Mouse (Mus musculus) lung, postnatal 0 days (tissue): Measurements from ENCODE around the gene Ccdc177.
"Not testable (repeated sequence)": the region's sequence is repeated elsewhere in the genome, so short reads cannot be mapped to it uniquely, and the experiment has no call there.

Source experiments
- CTCF ChIP-seq: IDR thresholded peaks from 2 replicates; pipeline ENCODE4 v1.5.1; 2016; ENCODE audit warnings: antibody characterized with exemption, mild to moderate bottlenecking
- EP300 ChIP-seq: IDR thresholded peaks from 2 replicates; pipeline ENCODE4 v1.6.1; 2016; ENCODE audit warnings: antibody characterized with exemption, mild to moderate bottlenecking, control low read depth

- TF ChIP-seq EP300, CTCF: not testable (repeated sequence)
Measured at GRCm38 (mm10) chr12:80789276-80789675, 28.8 kb upstream of the Ccdc177 start.
